Mouse (Mus musculus) brain, embryonic 14.5 days (tissue): Measurements from ENCODE around the gene Csmd2.

Experiments
- CTCF ChIP-seq: fragments of 200-500 bp; IDR thresholded peaks from 2 replicates; pipeline ENCODE4 v1.5.1; 2012; ENCODE audit warnings: inconsistent platforms, mild to moderate bottlenecking, moderate library complexity, borderline replicate concordance; ENCODE audit not compliant: insufficient read depth, insufficient read length; ENCODE audit errors: extremely low read depth
- POLR2A ChIP-seq: fragments of 200-500 bp; IDR thresholded peaks from 2 replicates; pipeline ENCODE4 v1.6.1; 2012; ENCODE audit warnings: mild to moderate bottlenecking, inconsistent platforms, borderline replicate concordance; ENCODE audit not compliant: poor library complexity, insufficient read depth, insufficient read length, severe bottlenecking; ENCODE audit errors: extremely low read depth

DNA sequence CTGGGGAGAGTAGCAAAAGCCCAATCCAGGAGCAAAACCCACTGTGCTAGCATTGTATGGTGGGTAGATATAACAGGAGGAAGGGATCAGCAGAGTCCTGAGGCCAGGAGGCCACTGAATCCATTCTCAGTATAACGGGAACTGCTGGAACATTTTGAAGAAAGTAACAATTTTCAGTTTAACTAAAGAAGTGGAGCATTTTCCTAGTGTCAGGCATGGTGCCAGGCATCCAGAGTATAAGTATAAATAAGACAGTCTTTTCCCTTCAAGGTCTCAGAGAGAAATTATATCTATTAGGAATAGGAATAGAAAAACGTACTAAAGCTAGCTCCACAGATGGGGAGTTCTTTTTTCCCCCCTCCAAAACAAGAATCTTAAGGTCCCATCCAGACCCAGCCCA is 437.7 kb downstream of the Csmd2 start:
- TF ChIP-seq CTCF (no peak), POLR2A (no peak)
